Mouse (Mus musculus): Measurements from ENCODE around the gene Adra2b.

DNA sequence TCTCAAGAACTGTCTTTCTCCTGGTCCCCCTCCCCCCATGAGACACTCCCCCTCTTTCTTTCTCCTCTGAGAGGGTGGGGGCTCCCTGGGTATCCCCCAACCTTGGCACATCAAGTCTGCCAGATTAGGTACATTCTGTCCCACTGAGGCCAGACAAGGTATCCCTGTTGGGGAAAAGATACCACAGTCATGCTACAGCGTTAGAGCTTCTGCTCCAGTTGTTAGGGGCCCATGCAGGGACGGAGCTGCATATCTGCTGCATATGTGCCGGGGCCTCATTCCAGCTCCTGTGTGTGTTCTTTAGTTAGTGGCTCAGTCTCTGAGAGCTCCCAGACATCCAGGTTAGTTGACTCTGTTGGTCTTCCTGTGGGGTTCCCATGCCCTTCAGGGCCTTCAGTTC, 11.1 kb downstream of the Adra2b start:
- TF ChIP-seq CTCF (IDR thresholded peaks at IDR 0.05; ENCODE audit: borderline replicate concordance, insufficient read depth, low read length) (no peak), POLR2A (IDR thresholded peaks at IDR 0.05; ENCODE audit: low read depth, low read length) (no peak)

All from embryonic fibroblast, embryonic 13.5 days (primary cell).